Mouse (Mus musculus): ENCODE data around the gene Hspbp1. TPM values are rescaled to one million over a fixed set of nuclear protein-coding genes. Genes with fewer than 3 reads are reported as not detected.

The Hspbp1 gene
- polyA plus RNA-seq, 2 experiments = 28.2 to 56.7 TPM

DNA sequence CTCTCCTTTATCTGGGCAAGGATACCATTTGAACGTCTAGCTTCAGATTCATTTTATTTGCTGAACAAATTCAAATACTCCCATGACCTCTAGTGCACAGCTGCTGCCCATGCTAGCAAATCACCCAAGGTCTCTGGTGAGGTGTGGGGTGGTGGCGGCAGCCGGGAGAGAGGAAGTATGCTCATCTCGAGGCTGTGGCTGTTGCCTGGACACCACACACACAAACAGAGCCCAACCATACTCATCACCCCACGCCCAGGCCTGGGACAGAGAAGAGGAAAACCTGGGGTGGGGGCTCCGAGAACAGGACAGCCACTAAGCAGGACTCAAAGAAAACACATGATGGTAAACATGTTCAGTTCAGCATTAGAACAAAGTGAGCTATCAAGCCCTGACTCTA, 37.6 kb downstream of the Hspbp1 start:
- no peak overlapping the region for H3K4me3 ChIP-seq (ENCODE audit: insufficient read depth in 1 of 2, low read depth in 2 of 2, low read length in 2 of 2)
- H3K4me2 ChIP-seq (ENCODE audit: low read depth) = no peak overlapping the region
- no peaks in the 10 kb centered on the region for H3K27me3 ChIP-seq (ENCODE audit: control insufficient read depth, insufficient read depth, low read length)
- ATAC-seq (ENCODE audit: insufficient read depth) = peak; percentile 24; the same call in 1 of the 2 replicates
- DNase-seq (ENCODE audit: low read depth in 3 of 3, low spot score in 3 of 3) = no peak
- peaks cover 0 to 20% of the 10 kb centered on the region in 2 experiments; a peak in 2 of 4 replicates for H3K4me1 ChIP-seq (replicated peaks; ENCODE audit: control insufficient read depth in 2 of 2, insufficient read depth in 2 of 2, low read length in 1 of 2)
- no peak overlapping the region for H3K27ac ChIP-seq
- H3K9ac ChIP-seq (replicated peaks) = no peak overlapping the region
- H3K36me3 ChIP-seq (replicated peaks; ENCODE audit: control insufficient read depth, insufficient read depth, low read depth) = peaks cover 42% of the 10 kb centered on the region
- 45% methylated on average over 6 of the region's 6 CpGs for WGBS (ENCODE audit: insufficient replicate concordance)
- no peaks in the 10 kb centered on the region for H3K9me3 ChIP-seq (ENCODE audit: control insufficient read depth, low read length)
- TF ChIP-seq EP300 (IDR thresholded peaks at IDR 0.05; ENCODE audit: low read depth) (no peak), CTCF (IDR thresholded peaks at IDR 0.05; ENCODE audit: low read depth) (no peak)

DNA sequence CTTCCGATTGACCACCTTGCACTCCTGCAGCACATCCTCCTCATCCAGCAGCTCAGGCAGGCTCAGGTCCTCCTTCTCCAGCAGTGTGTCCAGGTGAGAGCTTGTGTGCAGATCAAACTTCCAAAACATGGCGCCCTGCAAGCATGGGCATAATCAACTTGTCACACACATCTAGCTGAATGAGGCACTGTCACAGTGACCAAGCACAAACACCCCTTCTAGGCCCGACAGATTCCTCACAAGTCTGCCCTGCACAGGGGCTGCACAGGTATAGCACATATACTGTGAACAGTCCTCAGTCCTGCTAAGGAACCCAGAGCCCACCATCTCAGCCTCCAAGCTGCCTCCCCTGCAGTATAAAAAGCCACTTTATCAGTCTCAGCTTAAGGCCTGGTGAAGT, 38.1 kb downstream of the Hspbp1 start:
- TF ChIP-seq EP300 (IDR thresholded peaks at IDR 0.05; ENCODE audit: low read depth) (no peak), CTCF (IDR thresholded peaks at IDR 0.05; ENCODE audit: low read depth) (no peak)
- no peak overlapping the region for H3K9ac ChIP-seq (replicated peaks)
- H3K4me2 ChIP-seq (ENCODE audit: low read depth) = no peak overlapping the region
- no peak overlapping the region for H3K4me3 ChIP-seq (ENCODE audit: insufficient read depth in 1 of 2, low read depth in 2 of 2, low read length in 2 of 2)
- H3K9me3 ChIP-seq (ENCODE audit: control insufficient read depth, low read length) = no peaks in the 10 kb centered on the region
- no peaks in the 10 kb centered on the region for H3K27me3 ChIP-seq (ENCODE audit: control insufficient read depth, insufficient read depth, low read length)
- no peak overlapping the region for H3K27ac ChIP-seq
- DNase-seq (ENCODE audit: low read depth in 3 of 3, low spot score in 3 of 3) (no peak), ATAC-seq (ENCODE audit: insufficient read depth) (0 out of 2 replicates have a peak, but pooled peaks have one; percentile 16)
- H3K36me3 ChIP-seq (replicated peaks; ENCODE audit: control insufficient read depth, insufficient read depth, low read depth) = peaks cover 47% of the 10 kb centered on the region
- 76% methylated on average over 3 of the region's 3 CpGs for WGBS (ENCODE audit: insufficient replicate concordance)
- H3K4me1 ChIP-seq (replicated peaks; ENCODE audit: control insufficient read depth in 2 of 2, insufficient read depth in 2 of 2, low read length in 1 of 2) = peaks cover 0 to 20% of the 10 kb centered on the region in 2 experiments; a peak in 2 of 4 replicates

DNA sequence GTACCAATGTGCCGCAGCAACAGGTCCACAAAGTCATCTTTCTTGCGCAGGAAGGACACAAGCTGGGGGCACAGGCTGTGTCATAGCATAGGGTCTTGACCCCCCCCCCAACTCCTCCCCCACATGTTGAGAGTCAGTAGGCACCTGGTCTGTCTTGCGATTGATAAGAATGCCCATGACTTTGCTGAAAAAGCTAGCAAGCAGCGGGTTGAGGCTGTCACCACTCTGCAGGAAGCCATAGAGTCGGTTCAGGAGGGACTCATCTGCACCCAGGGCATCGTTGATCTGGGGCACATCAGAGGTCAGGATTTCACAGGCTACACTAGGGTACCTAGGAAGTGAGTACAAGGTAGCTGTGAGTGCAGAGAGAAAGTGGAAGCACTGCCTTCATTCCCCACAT, 41.6 kb downstream of the Hspbp1 start:
- H3K27ac ChIP-seq = no peak overlapping the region
- peaks cover 73% of the 10 kb centered on the region for H3K36me3 ChIP-seq (replicated peaks; ENCODE audit: control insufficient read depth, insufficient read depth, low read depth)

DNA sequence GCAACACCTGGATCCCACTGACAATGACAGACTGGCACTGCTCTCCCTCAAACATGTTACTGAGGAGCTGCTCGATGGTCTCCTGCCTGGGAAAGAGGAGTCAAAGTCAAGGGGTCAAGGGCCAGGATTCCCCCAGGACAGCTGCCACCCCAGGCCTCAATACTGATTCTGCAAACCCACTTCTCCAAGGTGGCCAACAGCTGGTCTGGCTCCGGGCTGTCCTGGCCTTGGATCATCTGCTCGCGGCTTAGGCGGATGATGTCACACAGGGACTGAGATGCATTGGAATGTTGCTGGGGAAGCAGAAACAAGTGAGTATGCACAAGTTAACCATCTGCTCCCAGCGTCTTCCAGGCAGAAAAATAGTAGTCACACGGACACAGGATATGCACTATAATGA, 42.9 kb downstream of the Hspbp1 start:
- Histone ChIP-seq H3K4me3 (ENCODE audit: insufficient read depth in 1 of 2, low read depth in 2 of 2, low read length in 2 of 2) (no peak overlapping the region), H3K4me1 (replicated peaks; ENCODE audit: control insufficient read depth in 2 of 2, insufficient read depth in 2 of 2, low read length in 1 of 2) (peaks cover 0 to 9% of the 10 kb centered on the region in 2 experiments; a peak in 1 of 4 replicates), H3K27me3 (ENCODE audit: control insufficient read depth, insufficient read depth, low read length) (no peaks in the 10 kb centered on the region), H3K4me2 (ENCODE audit: low read depth) (no peak overlapping the region), H3K36me3 (replicated peaks; ENCODE audit: control insufficient read depth, insufficient read depth, low read depth) (peaks cover 79% of the 10 kb centered on the region), H3K9ac (replicated peaks) (no peak overlapping the region), H3K27ac (no peak overlapping the region), H3K9me3 (ENCODE audit: control insufficient read depth, low read length) (no peaks in the 10 kb centered on the region)
- no peak for DNase-seq (ENCODE audit: low read depth in 3 of 3, low spot score in 3 of 3)
- 90% methylated on average over 7 of the region's 7 CpGs for WGBS (ENCODE audit: insufficient replicate concordance)
- no peak for ATAC-seq (ENCODE audit: insufficient read depth)
- TF ChIP-seq EP300 (IDR thresholded peaks at IDR 0.05; ENCODE audit: low read depth) (no peak), CTCF (IDR thresholded peaks at IDR 0.05; ENCODE audit: low read depth) (no peak)

More for the DNA sequence above, 41.6 kb downstream of the Hspbp1 start:
- H3K9ac ChIP-seq (replicated peaks) = no peak overlapping the region
- no peaks in the 10 kb centered on the region for H3K27me3 ChIP-seq (ENCODE audit: control insufficient read depth, insufficient read depth, low read length)
- H3K4me2 ChIP-seq (ENCODE audit: low read depth) = no peak overlapping the region
- no peak for TF ChIP-seq CTCF (IDR thresholded peaks at IDR 0.05; ENCODE audit: low read depth)
- TF ChIP-seq EP300 (IDR thresholded peaks at IDR 0.05; ENCODE audit: low read depth) = no peak
- no peaks in the 10 kb centered on the region for H3K9me3 ChIP-seq (ENCODE audit: control insufficient read depth, low read length)
- ATAC-seq (ENCODE audit: insufficient read depth) = peak; percentile 44
- no peak overlapping the region for H3K4me3 ChIP-seq (ENCODE audit: insufficient read depth in 1 of 2, low read depth in 2 of 2, low read length in 2 of 2)
- H3K4me1 ChIP-seq (replicated peaks; ENCODE audit: control insufficient read depth in 2 of 2, insufficient read depth in 2 of 2, low read length in 1 of 2) = peaks cover 0 to 15% of the 10 kb centered on the region in 2 experiments; a peak in 2 of 4 replicates
- 35% methylated on average over 6 of the region's 6 CpGs for WGBS (ENCODE audit: insufficient replicate concordance)
- no peak for DNase-seq (ENCODE audit: low read depth in 3 of 3, low spot score in 3 of 3)

DNA sequence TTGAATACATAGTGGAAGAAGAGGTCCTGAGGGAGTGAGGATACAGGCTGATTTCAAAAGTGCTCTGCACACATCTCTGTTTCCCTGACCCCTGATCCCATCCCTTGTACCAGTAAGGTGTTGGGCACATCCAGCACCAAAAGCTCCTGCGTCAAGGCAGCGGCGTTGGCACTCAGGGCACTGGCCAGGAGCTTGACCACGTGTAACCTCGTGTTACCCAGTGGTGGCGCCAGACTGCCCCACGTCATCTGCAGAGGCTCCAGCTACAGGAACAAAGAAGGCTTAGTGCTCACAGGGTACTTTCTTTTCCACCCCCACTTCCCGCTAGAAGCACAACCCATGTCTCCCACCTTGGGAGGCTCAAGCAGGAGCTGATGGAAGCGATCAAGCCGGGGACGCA, 43.7 kb downstream of the Hspbp1 start:
- ATAC-seq (ENCODE audit: insufficient read depth) = no peak
- no peak for DNase-seq (ENCODE audit: low read depth in 3 of 3, low spot score in 3 of 3)
- 86% methylated on average over 11 of the region's 11 CpGs for WGBS (ENCODE audit: insufficient replicate concordance)
- Histone ChIP-seq H3K27ac (no peak overlapping the region), H3K4me3 (ENCODE audit: insufficient read depth in 1 of 2, low read depth in 2 of 2, low read length in 2 of 2) (no peak overlapping the region), H3K36me3 (replicated peaks; ENCODE audit: control insufficient read depth, insufficient read depth, low read depth) (peaks cover 77% of the 10 kb centered on the region), H3K27me3 (ENCODE audit: control insufficient read depth, insufficient read depth, low read length) (no peaks in the 10 kb centered on the region), H3K9ac (replicated peaks) (no peak overlapping the region), H3K4me2 (ENCODE audit: low read depth) (no peak overlapping the region), H3K4me1 (replicated peaks; ENCODE audit: control insufficient read depth in 2 of 2, insufficient read depth in 2 of 2, low read length in 1 of 2) (peaks cover 0 to 7% of the 10 kb centered on the region in 2 experiments; a peak in 1 of 4 replicates), H3K9me3 (ENCODE audit: control insufficient read depth, low read length) (no peaks in the 10 kb centered on the region)
- TF ChIP-seq CTCF (IDR thresholded peaks at IDR 0.05; ENCODE audit: low read depth) (peak; percentile 52), EP300 (IDR thresholded peaks at IDR 0.05; ENCODE audit: low read depth) (no peak)

Data from liver, embryonic 14.5 days (tissue).